Mouse (Mus musculus) left cerebral cortex, postnatal 36 days (tissue): ENCODE data around the gene Rab11fip4. TPM values are rescaled to one million over a fixed set of nuclear protein-coding genes. Genes with fewer than 3 reads are reported as not detected.

Experiments used
- DNase-seq, 2 experiments: peaks; one replicate each; pipeline ENCODE4 v3.0.0; 2021 to 2022; ENCODE audit warnings: low spot score in 2 of 2, mixed read lengths in 1 of 2
- intact Hi-C: fragments of 180-260 bp; cut with DNase I; formaldehyde crosslinking; loops from one replicate; pipeline ENCODE4 v1.15.1; 2025
- total RNA-seq, 2 experiments: library from RNA; stranded (reverse); gene quantifications; 2 replicates each; pipeline ENCODE4 v1.2.3; 2021

Gene Rab11fip4
- total RNA-seq, 2 experiments from 2014 or later = 247 to 269 TPM

DNA sequence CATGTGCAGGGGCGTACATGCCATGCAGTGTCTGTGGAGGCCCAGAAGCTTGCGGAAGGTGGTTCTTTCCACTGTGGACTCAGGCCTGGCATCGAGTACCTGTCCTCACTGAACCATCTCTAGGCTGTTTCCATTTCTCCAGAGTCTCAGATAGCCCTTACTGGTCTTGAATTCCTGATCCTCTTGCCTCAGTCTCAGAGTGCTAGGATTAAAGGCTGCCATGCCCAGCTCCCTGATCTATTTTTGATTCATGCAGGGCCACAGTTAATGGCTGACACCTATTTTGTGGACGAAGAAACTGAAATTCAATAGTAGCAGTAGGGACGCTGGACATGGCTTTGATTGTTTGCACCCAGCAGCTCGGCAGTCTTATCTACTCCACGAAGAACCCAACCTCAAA is 110.5 kb downstream of the Rab11fip4 start:
- no peak for DNase-seq
- intact Hi-C loops = no loop called here

DNA sequence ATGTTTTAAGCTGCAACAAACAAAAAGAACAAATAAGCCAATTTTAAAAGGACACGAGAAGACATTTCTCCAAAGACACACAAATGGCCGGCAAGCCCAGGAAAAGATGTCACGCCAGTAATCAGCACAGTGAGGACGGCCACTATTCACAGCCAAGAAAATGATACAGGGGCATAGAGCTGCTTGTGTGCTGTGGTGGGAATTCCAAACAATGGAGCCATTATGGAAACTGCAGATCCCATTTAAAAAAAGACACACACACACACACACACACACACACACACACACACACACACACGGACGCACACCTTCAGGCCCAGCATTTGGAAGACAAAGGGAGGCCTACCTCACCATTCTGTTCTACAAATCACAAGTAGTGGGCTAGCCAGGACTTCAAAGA is 111.1 kb downstream of the Rab11fip4 start:
- intact Hi-C loops = no loop called here
- no peak for DNase-seq

DNA sequence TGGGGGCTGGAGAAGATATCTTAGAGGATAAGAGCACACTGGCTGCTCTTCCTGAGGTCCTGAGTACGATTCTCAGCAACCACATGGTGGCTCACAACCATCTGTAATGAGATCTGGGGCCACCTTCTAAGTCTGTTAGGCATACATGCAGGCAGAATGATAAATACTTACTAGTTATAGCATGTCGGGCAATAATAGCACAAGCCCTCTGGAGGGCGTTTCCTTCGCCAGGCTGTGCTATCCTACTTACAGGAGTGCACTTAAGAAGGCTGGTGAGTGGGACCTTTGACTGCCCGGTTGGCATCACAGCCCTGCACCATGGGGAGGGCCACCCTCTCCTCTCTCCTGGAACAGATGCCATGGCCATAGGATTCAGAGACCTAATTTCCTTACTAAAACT is 112.4 kb downstream of the Rab11fip4 start:
- DNase-seq = peak; percentile 33 to 43
- intact Hi-C loops = no loop called here

DNA sequence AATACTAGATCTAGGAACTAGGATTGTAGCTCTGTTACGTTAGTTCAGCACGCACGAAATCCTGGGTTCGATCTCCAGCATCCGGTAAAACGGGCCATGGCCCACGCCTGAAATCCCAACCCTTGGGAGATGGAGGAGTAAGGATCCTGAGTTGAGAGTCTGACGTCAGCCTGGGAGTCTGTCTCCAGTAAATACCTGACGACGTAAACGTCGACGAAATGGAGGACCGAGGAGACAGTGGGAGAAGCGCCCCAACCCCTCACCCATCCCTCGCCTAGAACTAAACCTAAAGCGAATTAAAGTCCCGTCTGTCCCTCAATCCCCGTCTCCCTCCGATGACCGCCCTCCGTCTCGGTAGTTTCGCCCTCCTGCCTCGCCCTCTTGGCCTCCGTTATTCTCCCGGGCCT is 112.9 kb downstream of the Rab11fip4 start:
- no peak for DNase-seq
- intact Hi-C loops = no loop called here

DNA sequence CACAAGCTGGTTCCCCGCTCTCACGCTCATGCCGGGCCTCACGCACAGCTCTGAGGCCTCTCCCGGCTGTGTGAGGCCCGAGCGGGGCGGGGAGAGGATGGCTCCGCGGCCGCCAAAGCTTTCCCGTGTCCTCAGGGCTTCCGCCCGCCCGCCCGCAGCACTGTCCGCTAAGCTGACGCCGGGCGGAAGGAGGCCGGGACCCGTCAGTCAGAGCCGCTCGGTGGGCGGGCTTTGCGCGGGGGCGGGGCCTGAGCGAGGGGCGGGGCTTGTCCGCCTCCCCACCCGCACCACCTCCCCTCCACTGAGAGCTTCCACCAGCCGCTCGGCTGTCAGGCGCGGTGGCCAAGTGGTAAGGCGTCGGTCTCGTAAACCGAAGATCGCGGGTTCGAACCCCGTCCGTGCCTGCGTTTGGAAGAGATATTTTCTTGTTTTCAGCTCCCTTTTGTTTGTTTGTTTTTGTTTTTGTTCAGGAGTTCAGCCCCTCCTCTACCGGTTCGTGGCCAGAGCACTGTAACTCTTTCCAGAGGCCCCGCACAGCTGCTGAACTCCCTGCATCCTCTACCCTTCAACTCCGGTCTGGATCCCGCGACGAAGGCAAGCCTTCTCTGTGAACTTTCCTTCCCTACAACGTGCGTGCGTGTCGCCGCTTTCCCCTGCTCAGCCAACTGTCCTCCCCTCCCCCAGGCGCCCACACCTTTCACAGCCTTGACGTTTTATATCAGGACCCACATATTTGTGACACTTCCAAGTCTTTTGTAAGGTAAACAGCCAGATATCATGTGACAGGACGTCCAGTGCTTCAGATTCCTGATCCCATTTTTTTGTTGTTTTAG is 113.5 kb downstream of the Rab11fip4 start:
- intact Hi-C loops = no loop called here
- peak; percentile 97 to 98 for DNase-seq

DNA sequence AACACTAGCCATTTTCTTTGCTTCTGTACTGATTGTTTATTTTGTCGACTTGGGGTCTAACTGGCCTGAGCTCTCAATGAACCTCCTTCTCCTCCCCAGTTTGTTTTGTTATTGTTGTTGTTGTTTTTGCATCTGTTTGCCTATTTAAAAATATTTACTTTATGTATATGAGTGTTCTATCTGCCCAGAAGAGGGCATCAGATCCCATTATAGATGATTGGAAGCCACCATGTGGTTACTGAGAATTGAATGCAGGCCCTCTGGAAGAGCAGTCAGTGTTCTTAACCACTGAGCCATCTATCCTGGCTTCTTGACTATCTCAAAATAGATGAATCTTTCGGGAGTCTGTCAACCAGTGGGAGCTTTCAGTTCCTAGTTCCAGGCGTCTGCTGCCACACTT is 116.1 kb downstream of the Rab11fip4 start:
- no peak for DNase-seq
- intact Hi-C loops = no loop called here

DNA sequence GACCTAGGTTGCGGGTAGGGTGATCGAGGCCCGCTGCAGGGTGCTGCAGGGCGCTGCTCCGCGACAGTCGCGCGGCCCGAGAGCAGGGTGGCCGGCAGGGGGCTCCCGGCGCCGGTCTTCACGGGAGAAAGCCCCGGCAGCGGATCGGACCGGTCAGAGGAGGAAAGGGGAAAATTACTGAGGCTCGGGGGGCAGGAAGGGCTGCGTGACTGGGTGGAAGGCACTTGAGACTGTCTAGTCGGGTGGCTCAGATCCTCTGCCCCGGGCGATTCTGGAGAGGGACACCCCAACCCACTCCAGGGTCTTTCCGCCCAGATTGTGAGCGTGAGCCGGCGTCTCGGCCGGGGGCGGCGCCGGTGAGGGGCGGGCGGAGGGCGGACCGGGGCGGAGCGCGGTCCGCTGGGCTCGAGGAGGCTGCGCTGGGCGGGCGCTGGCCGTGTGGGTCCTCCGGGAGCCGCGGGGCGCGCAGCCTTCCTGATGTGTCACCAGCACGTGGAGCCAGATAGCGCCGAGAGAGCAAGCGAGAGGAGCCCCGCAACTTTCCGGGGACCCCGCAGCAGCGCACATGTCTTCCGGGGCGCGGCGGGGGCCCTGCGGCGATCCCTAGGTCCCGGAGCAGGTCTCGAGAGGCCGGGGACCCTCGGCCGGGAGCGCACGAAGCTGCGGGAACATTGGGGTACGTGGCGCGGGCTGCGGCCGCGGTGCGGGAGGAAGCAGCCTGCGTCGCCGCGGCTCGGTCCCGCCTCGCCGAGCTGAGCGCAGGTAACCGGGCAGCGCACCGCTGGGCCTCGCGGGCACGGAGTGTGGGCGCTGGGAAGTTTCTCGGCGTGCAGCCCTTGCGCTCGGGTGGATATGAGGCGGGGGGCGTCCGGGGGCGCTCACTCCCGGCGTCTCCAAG is 120.1 kb downstream of the Rab11fip4 start:
- intact Hi-C loops = loop anchor here (2.0 to 5.0 kb wide), 2 partner anchors 81 to 210 kb away; no protein-coding TSS in a partner anchor
- peak; percentile 67 to 71 for DNase-seq

DNA sequence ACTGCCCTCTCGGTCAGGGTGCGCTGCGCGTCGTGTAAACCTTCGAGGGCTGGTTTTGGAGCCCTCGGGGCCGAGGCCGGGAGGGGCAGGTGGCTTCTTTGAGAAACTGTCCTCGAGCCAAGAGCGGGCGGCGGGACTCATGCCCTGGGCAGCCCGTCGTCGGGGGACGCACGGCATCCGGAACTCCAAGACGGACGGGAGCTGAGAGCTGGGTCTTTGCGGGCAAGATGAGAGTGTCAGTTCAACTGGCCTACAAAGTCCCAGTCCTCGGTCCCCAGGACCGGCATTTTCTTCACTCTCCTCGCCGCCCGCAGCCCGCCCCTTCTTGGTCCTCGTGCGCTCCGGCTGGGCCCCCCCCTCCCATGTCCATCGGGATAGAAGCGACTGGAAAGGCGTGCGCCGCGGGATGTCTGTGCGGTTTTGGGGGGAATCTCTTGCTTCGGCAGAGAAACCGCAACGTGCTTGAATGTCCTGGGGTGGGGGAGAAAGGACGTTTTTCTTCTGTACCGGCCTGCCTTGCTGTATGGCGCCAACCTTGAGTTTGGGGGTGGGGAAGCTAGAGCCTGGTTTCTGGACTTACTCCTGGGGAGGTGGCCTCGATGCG is 120.9 kb downstream of the Rab11fip4 start:
- no peak for DNase-seq
- intact Hi-C loops = loop anchor here (2.0 to 5.0 kb wide), 2 partner anchors 80 to 209 kb away; no protein-coding TSS in a partner anchor

DNA sequence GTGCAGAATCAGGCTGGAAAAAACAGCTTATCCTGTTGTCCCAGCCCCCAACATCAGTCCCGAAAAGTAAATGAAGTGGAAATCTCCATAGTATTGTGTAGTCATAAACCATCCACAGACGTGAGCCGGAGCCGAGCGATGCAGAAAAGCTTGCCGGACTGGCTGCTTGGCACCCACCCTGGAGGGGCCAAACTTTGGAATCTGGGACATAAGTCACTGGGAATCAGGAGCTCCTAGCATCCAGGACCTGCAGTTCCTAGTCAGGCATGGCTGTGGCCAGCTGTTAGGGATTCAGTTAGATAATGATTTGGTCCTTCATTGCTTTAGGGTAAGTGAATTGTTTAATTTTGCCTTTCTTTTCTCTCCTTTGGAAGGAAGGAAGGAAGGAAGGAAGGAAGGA is 122.2 kb downstream of the Rab11fip4 start:
- intact Hi-C loops = loop anchor here (5.0 kb wide), 1 partner anchor 79 kb away; no protein-coding TSS in a partner anchor
- no peak for DNase-seq

DNA sequence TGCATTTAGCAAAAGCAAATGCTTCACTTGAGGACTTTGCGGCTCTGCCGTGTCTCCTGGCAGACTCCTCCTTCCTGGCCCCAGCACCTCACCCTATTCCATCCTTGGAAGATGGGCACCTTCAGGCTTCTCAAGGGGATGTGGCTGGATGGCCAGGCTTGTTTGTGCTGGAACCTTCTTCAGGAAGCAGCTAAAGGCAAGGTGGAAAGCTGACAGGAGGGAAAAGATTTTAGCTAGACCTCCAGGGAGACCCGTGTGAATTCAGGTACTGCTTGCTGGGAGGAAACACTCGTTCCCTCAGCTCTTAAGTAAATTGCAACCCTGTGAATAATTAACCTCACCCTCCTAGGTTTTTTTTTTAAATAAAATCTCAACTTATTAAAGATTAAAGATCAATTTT is 122.7 kb downstream of the Rab11fip4 start:
- DNase-seq = no peak
- intact Hi-C loops = loop anchor here (5.0 kb wide), 1 partner anchor 79 kb away; no protein-coding TSS in a partner anchor

DNA sequence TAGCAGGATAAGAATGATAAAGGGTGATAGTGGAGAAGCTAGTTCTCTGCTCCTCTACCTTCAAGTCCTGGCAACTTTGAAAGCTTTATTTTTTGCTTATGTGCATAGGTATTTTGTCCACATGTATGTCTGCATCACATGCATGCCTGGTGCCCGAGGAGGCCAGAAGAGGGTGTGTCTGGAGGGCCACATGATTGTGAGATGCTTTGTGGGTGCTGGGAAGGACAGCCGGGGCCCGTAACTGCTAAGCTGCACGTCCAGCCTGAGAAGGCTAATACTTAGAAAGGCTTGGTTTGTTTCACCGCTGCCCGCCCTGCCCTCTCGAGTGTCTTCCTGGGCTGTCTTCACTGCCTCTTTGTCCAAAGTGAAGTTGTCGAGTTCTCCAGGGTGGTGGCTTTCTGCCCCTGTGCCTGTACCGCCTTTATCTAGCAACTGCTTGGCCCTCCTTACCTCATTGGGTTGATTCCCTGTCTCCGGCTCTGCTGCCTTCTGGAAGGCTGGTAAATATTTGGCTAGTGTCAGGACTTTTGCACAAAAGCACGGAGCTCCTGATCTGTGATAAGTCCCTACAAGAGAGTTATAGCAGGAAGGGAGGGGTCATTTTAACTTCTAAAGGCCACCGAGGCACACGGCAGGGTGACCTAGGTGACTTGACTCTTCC is 123.2 kb downstream of the Rab11fip4 start:
- DNase-seq = no peak
- intact Hi-C loops = loop anchor here (5.0 kb wide), 1 partner anchor 78 kb away; no protein-coding TSS in a partner anchor

DNA sequence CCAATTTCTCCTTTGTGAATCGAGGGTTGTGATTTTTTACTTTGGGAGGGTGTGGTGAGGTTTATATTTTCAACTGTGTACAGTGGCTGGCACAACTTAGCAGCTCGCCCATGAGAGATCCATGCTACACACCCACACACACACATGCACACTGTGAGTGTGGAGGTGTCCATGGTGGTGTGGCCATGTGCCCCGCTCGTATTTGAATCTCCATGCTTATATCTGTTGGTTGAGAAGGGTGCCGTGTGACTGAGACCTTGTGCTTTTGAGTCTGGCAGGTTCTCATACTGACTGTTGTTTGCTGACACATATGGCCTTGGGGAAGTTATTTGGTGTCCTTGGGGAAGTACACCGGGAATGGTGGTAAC is 123.7 kb downstream of the Rab11fip4 start:
- intact Hi-C loops = loop anchor here (5.0 kb wide), 1 partner anchor 78 kb away; no protein-coding TSS in a partner anchor
- no peak for DNase-seq

DNA sequence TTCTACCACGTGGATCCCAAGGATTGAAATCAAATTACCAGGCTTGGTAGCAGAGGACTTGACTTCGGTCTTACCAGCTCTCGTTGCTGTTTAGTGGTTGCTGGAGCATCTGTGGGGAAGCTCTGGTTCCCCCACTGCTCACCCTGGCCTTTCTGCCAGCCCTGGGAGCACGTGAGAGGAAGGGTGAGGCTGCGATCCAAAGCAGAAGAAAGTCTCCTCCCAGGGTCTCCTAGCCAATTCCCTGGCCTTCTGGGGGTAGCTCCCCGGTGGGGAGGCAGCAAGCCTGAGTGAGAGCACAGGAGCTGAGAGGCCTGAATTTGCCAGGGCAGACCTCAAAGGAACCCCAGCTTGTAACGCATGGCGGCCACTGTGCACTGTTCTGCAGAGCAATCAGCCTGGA is 124.3 kb downstream of the Rab11fip4 start:
- no peak for DNase-seq

DNA sequence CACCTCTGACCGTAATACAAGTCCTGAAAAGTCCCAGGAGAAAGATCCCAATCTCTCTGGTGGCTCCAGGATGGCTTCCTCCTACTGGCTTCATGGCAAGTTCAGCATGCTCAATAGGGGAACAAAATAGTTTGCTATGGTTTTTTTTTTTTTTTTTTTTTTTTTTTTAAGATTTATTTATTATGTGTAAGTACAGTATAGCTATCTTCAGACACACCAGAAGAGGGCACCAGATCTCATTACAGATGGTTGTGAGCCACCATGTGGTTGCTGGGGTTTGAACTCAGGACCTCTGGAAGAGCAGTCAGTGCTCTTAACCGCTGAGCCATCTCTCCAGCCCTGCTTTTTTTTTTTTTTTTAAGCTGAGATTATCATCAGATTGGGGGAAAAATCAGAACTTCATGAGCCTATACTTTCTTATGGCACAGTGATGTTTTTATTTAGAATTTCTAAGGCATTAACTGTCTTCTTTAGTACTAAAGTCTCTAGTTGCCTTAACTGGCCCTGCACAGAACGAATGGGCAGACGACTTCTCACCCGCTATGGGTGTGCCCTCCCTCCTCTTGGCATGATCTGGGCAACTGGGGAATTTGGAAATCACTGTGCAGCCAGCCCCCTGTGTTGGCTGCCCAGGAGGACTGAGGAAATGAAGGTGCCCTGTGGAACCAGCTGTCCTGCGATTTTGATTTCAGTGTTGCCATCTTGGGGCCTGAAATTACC is 124.9 kb downstream of the Rab11fip4 start:
- DNase-seq = no peak
- intact Hi-C loops = no loop called here

More for the DNA sequence above, 124.3 kb downstream of the Rab11fip4 start:
- intact Hi-C loops = no loop called here

DNA sequence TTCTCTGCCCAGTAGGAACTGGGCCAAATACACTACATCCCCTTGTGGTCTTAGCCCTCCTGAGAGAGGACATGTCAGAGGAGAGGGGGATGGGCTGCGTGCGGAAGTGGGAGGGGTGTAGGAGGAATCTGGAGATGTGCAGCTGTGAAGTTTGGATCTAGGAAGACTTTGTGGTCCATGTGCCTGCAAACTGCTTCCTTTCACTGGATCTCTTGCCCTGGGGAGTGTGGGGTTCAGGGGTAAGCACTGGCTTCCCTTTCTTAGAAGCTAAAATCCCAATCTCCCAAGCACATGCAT is 125.4 kb downstream of the Rab11fip4 start:
- DNase-seq = no peak
- intact Hi-C loops = no loop called here

DNA sequence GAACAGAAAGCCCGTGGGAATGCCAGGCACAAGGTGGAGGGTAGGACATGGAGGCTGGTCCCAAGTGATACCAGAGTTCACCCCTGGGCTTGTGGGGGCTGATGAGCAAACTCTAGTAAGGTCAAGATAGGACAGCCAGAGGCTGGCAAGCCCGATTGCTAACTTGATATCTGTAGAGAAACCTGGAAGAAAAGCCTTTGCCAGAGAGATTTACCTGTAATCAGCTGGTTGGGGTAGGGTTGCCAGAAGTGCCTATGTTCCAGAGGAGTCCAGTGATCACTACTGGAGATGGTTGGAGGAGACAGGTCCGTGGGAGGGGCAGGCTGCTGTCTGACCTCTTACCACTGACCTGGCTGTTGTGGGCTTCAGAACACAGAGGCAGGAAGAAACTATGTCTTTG is 126.3 kb downstream of the Rab11fip4 start:
- intact Hi-C loops = no loop called here
- no peak for DNase-seq

DNA sequence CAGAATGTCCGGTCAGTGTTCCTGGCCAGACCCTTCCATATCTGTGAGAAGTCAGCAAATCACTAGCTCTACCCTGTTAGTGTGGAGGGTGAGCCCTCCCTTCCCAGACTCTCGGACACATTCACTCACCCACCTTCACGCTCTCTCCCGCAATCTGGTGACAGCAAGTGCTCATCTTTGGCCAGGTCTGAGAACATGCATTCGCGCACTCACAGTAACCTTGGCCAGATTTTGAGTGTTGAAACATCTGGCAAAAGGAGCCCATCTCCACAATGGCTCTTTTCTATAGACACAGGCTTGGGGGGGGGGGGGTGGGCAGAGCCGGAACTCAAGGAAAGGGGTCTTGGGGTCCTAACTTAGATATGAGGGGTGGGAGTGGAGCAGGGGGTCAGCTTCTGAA is 126.8 kb downstream of the Rab11fip4 start:
- no peak for DNase-seq
- intact Hi-C loops = no loop called here

DNA sequence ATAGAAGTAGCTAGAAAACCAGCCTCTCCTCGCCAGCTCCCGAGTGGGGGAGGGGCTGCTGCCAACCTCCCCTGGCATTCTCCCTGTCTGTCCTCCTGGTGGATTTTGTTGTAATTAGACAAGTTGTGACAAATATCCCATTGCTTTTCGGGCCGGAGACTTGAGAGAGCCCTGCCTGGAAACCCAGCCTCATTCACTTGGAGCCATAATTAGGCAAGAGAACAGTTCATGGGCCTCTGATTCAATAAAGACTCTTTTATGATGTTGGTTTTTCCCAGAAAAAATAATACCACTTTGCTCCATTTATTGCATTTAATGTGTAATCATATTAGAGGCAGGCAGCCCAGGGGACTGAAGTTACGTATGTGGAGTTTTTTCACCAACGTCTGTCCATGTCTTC is 127.2 kb downstream of the Rab11fip4 start:
- intact Hi-C loops = no loop called here
- DNase-seq = no peak

DNA sequence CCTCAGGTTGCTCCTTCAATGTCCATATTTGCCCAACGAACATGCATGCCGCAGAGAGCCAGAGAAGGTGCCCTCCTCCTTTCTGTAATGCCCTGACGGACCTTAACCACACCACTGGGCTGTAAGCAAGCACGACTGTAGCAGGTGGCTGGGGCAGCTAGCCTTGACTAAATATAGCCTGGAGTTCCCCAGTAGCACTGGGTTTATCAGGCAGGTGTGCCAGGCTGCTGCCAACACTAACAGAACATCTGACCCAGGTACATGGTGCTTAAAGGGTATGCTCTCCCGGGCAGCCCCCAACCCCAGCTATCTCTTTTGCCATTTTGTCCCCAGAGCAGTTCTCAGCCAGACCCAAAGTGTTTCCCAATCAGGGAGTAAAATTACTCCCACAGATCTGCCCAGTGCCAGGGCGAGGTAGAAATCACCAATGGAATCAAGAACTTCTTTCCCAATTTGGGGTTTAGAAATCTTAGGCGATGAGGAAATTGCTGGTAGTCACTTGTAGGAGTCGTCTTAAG is 127.9 kb downstream of the Rab11fip4 start:
- no peak for DNase-seq
- intact Hi-C loops = no loop called here
